Mouse (Mus musculus): ENCODE measurements around the gene Ebf1.

The Ebf1 gene

GRCm38 (mm10) chr11:44740278-44741041 is 123.3 kb downstream of the Ebf1 start:
- no peak for DNase-seq (ENCODE audit: low spot score in 2 of 2)

GRCm38 (mm10) chr11:44741042-44741491 is 124.0 kb downstream of the Ebf1 start:
- no peak for DNase-seq (ENCODE audit: low spot score in 2 of 2)

- DNase-seq (ENCODE audit: low spot score in 2 of 2): no peak
Measured at GRCm38 (mm10) chr11:44744446-44744845, 127.3 kb downstream of the Ebf1 start.

DNA sequence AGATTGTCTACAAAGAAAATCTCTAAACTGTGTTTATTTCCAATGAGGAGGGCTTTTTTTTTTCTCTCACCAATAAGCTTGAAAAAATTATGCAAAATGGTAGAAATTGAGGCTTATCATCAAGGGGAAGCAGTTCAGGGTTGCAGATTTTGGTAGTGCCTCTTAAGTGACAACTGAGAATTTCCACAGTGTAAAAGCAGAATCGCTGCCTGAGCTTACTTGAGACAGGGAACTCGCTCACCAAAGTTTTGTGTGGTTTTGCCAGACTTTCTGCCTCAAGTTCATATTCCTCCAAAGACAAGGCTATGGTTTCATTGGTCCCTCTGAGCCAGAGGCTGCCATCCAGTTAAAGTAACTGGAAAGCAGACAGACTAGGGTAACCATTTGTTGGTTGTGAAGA is 128.8 kb downstream of the Ebf1 start:
- DNase-seq (ENCODE audit: low spot score in 2 of 2): no peak

- no peak for DNase-seq (ENCODE audit: low spot score in 2 of 2)
Measured at GRCm38 (mm10) chr11:44746731-44747130, 129.6 kb downstream of the Ebf1 start.

GRCm38 (mm10) chr11:44749309-44749708 is 132.2 kb downstream of the Ebf1 start:
- no peak for DNase-seq (ENCODE audit: low spot score in 2 of 2)

GRCm38 (mm10) chr11:44754336-44754735 is 137.2 kb downstream of the Ebf1 start:
- DNase-seq (ENCODE audit: low spot score in 2 of 2): no peak

DNA sequence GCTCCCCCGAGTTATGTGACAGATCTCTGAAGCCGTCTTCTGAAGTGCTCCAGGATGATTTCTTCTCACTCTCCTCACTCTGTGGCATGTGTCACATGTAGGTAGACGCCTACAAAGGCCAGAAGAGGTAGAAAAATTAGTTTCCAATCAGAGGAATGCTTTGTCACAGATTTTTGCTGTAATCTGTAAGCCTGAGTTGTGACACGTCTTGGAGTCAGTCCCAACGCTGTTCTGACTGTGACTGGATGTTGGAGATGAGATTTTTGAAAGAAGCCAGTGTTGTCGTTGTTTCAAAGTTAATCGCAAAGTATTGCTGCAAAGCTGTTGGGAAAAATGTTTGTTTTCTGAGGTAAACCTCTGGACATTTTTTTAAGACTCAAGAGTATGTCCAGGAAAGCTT is 139.2 kb downstream of the Ebf1 start:
- no peak for DNase-seq (ENCODE audit: low spot score in 2 of 2)

DNA sequence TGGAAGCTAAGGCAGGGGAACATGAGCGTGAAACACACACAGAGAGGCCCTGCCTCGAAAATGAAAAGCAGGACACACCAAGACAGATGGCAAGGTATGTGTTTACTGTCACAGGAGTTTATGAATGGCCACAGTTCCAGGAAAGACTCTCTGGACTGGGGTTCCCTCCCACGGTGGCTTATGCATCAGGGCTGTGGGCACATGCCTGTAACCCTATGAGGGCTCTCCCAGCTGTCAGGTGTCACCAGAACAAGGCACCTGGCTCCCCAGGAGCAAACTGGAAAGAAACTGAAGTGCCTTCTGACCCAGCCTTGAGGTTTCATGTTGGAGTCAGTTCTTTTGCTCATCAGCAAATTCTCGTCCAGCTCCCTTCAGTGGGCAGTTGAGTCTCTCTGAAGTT is 141.7 kb downstream of the Ebf1 start:
- DNase-seq (ENCODE audit: low spot score in 2 of 2): no peak

- no peak for DNase-seq (ENCODE audit: low spot score in 2 of 2)
Measured at GRCm38 (mm10) chr11:44761128-44761996, 144.2 kb downstream of the Ebf1 start.

GRCm38 (mm10) chr11:44763992-44764835 is 147.1 kb downstream of the Ebf1 start:
- DNase-seq (ENCODE audit: low spot score in 2 of 2): no peak

- DNase-seq (ENCODE audit: low spot score in 2 of 2): no peak
Measured at GRCm38 (mm10) chr11:44764988-44765387, 147.9 kb downstream of the Ebf1 start.

- no peak for DNase-seq (ENCODE audit: low spot score in 2 of 2)
Measured at GRCm38 (mm10) chr11:44766246-44766645, 149.1 kb downstream of the Ebf1 start.

DNA sequence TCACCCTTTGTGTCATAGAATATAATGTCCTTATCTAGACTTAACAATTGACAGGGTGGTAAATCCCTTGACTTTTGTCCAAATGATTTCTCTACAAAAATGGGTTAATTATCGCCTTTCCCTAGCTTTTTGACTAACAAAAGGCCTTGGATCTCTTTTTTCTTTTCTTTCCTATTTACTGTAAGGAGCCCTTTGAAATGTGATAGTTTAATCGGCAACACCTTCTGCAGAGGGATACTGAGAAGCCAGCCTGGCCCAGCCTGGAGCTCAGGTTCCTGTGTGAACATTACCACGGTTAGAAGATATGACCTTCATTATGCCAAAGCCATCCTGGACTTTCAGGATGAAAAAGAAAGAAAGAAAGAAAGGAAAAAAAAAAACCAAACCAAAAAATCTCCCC is 150.2 kb downstream of the Ebf1 start:
- DNase-seq (ENCODE audit: low spot score in 2 of 2): no peak

GRCm38 (mm10) chr11:44768346-44768745 is 151.2 kb downstream of the Ebf1 start:
- DNase-seq (ENCODE audit: low spot score in 2 of 2): no peak

DNA sequence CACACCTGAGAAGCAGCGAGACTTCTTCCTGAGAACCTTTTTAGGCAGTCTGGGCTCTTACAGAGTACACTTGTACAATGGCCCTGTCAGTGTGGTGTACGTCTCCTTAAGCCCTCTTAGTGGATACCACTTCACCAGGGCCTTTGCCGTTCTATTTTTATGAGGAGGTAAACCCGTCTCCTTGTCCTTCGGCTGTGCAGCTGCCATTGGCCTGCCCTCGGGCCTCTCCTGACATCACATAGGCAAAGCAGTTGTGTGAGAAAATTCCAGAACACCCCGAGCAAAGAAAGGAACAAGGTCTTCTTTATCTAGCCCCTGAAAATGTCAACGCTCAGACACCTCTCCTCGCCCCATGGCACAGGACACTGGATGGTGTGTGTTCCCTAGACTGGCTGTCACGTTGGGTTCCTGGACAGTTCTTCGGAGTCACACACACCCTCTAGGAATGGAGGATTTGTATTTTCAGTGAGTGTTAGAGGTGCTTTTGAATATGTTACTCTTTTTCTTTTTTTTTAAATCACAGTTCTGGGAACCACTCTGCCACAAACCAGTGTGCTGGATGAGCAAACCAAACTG is 154.0 kb downstream of the Ebf1 start:
- DNase-seq (ENCODE audit: low spot score in 2 of 2): no peak

DNA sequence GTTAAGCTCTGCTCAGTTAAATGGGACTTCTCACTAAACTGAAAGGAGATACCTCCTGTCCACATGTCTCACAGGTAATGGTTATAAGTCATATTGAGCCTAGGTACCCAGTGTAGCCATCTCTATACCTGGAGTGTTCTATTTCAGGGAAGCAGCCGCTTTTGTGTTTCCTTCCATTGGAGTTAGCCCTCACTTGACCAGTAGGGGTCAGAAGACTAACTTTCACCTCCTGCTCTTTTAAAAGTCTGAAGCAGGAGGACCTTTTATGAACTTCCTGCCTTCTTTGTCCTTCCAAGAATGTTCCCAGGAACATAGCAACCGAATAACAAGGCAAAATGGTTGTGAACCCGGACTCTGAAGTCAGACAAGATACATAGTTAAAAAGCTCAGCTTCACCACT is 157.3 kb downstream of the Ebf1 start:
- no peak for DNase-seq (ENCODE audit: low spot score in 2 of 2)

DNA sequence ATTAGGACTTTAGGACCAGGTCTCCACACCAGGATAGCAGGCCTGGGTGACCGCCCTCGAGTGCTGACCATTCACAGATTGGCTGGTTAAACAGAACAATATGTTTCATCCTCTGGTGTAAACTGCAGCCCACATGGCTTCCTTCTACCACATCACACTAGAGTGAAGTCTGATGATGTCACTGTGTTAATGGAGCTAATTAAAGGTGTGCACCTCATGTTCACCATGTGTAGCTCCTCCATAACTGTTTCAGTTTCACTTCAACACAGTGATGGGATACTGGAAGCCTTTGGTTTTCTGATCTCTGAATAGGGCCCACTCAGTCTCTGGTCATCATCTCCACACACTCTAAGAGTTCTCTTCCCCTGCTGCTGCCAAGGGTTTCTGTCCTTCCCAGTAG is 158.4 kb downstream of the Ebf1 start:
- DNase-seq (ENCODE audit: low spot score in 2 of 2): no peak

GRCm38 (mm10) chr11:44776556-44776955 is 159.4 kb downstream of the Ebf1 start:
- no peak for DNase-seq (ENCODE audit: low spot score in 2 of 2)

DNA sequence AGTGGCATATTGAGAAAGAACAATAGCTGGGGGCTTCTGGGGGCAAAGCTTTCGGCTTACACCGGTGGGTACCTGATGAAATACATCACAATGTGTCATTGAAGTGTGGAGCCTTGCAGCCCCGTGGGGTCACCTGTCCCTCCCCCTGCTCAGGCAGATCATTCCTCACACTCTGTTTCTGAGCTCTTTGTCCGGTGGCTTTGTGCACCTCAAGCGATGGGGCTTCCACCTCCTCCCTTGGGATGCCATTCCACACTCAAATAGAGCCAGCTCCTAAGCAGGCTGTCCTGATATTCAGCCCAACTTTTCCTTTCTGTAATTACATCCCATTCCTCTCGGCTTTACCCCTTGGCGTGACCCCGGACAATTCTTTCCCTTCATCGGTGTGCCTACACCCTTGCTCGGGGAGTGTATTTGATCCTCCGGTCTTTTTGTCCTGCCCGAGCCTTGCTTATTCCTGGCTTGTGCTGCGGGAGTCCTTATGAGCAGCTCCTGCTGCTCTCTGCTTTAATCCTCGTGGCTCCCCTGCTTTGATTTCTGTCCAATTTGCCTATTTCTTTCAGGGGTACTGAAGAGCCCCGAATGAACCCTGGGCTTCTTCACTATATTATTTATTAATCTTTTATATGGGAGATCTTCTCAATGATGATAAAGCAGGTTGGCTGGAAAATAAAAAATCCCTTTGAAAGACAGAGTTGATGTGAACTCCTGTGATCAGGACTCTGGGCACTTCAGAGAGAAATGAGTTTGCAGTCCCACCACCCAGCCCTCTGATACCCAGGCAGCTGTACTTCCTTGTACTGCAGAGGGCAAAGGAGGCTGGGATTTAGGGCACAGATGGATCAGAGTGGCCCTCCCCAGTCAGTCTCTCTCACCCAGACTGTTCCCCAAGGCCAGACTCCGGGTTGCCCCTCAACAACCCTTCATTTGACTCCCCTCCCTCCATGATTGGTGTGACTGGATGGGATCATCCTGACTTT is 160.5 kb downstream of the Ebf1 start:
- no peak for DNase-seq (ENCODE audit: low spot score in 2 of 2)
